Mouse (Mus musculus) kidney, embryonic 15.5 days (tissue): ENCODE measurements around the gene Prdm4. TPM values are rescaled to one million over a fixed set of nuclear protein-coding genes. Genes with fewer than 3 reads are reported as not detected.

Experiments
- ATAC-seq: fragments of 200-750 bp; cut with Nextera tagmentation; replicated peaks from 2 replicates; pipeline ENCODE4 v1.8.0; 2017; ENCODE audit warnings: moderate TSS enrichment; ENCODE audit not compliant: low FRiP score
- H3K27ac ChIP-seq: fragments of 300-500 bp; sonication (generic); 2 replicates; pipeline ENCODE4 v1.5.1; 2015; ENCODE audit warnings: mild to moderate bottlenecking, inconsistent platforms
- H3K27me3 ChIP-seq: fragments of 300-500 bp; sonication (generic); 2 replicates; pipeline ENCODE4 v1.6.1; 2015; ENCODE audit warnings: inconsistent platforms
- H3K36me3 ChIP-seq: fragments of 300-500 bp; sonication (generic); 2 replicates; pipeline ENCODE4 v1.6.1; 2015; ENCODE audit warnings: inconsistent platforms
- H3K4me1 ChIP-seq: fragments of 300-500 bp; sonication (generic); 2 replicates; pipeline ENCODE4 v1.6.1; 2015; ENCODE audit warnings: inconsistent platforms
- H3K4me2 ChIP-seq: fragments of 300-500 bp; sonication (generic); 2 replicates; pipeline ENCODE4 v1.6.1; 2015; ENCODE audit warnings: moderate library complexity, mild to moderate bottlenecking, inconsistent platforms
- H3K4me3 ChIP-seq: fragments of 300-500 bp; sonication (generic); replicated peaks from 2 replicates; pipeline ENCODE4 v1.5.1; 2015; ENCODE audit warnings: mild to moderate bottlenecking, inconsistent platforms
- H3K9ac ChIP-seq: fragments of 300-500 bp; sonication (generic); 2 replicates; pipeline ENCODE4 v1.6.1; 2015; ENCODE audit warnings: mild to moderate bottlenecking, inconsistent platforms
- H3K9me3 ChIP-seq: fragments of 300-500 bp; sonication (generic); replicated peaks from 2 replicates; pipeline ENCODE4 v1.6.1; 2016; ENCODE audit warnings: inconsistent platforms
- WGBS: fragments of 180-500 bp; shearing (Covaris S2); methylation state at CpG from one replicate; pipeline ENCODE4 v1.1.7; 2015; ENCODE audit warnings: mixed read lengths; 5-methylcytosine and 5-hydroxymethylcytosine counted together
- polyA plus RNA-seq: library from polyadenylated mRNA; unstranded; fragments of >200 nt; fragmentation: Nextera tagmentation; extraction: Ambion mirVana; gene quantifications from 2 replicates; pipeline ENCODE4 v1.2.1, GENCODE M21; 2015

The Prdm4 gene
- polyA plus RNA-seq = 15.7 and 18.3 TPM in 2 replicates

DNA sequence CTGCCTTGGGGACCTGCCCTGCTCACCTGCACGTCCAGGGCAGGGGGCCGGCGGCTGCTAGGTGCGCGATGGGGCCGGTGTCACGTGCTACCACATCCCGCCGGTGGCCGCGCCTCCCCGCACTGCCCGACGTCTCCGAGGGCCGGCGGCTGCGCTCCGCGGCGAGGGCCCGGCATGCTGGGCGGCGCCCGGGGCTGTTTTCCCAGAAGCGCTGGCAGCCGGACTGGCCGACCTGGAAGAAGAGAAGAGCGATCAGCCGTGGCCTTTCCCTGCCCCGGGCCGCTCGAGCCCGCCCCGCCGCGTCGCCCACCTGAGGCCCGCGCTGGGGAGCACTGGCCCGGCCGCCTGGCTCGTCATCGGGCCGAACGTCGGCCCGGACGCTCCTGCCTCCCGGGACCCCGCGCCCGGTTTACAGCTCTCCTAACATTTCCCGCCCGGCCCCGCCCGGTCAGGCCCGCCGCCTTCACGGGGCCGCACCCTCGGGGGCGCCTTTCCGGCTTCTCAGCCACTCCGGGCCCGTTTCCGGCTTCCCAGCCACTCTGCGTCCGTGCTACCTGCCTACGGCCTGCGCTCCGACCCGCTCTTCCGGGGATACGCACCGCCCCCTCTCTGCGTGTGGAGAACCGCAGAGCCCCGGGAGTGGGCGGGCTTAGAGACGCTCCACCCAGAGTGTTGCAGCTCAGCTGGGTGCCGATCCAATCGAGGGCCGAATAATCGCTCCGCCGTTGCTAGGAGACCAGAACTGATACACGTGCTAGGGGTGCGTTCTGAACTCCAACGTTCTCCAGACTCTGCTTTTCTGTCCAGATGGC lies at the start of gene Prdm4:
Gene Prdm4, minus strand, starts transcription at position 645 of the 812 bp plus-strand sequence.
- WGBS = under 1% methylated on average over 79 of the region's 90 CpGs

DNA sequence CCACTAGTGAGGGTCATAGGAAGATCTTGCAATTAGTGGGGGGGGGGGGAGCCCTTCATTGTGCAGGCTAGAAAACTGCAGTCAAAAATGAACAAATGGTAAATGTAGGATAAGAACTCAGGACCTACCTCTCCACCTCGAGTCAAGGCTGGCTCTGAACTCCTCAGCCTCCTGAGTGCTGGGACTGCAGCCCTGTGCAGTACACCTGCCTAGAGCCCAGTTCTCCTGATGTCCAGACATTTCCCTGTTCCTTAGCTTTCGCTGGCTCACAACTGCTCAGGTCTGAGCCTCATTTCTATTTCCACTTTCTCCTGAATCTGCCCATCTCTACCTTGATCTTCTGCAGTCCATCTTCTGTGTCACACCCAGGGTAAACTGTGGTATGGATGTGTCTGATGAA lies 49.5 kb upstream of the Prdm4 start:
- ATAC-seq = no peak
- Histone ChIP-seq H3K9me3 (no peaks in the 10 kb centered on the region), H3K9ac (no peak overlapping the region), H3K36me3 (no peaks in the 10 kb centered on the region), H3K4me2 (no peak overlapping the region), H3K27ac (no peak overlapping the region), H3K4me1 (0 out of 2 replicates have a peak, but pooled peaks cover 2% of the 10 kb centered on the region), H3K27me3 (0 out of 2 replicates have a peak, but pooled peaks cover 2% of the 10 kb centered on the region), H3K4me3 (no peak overlapping the region)
- 69% methylated on average over 2 of the region's 2 CpGs for WGBS

More for the DNA sequence above, at the start of gene Prdm4:
- Histone ChIP-seq H3K4me1 (peaks cover 14% of the 10 kb centered on the region), H3K4me2 (peak within 1 kb of the TSS; percentile 71), H3K36me3 (peaks cover 27% of the 10 kb centered on the region), H3K9me3 (no peaks in the 10 kb centered on the region), H3K9ac (peak within 1 kb of the TSS; percentile 81), H3K4me3 (peak within 1 kb of the TSS; percentile 79), H3K27me3 (peaks cover 9% of the 10 kb centered on the region; the same call in 1 of the 2 replicates), H3K27ac (peak within 1 kb of the TSS; percentile 81)
- peak; percentile 99 for ATAC-seq

DNA sequence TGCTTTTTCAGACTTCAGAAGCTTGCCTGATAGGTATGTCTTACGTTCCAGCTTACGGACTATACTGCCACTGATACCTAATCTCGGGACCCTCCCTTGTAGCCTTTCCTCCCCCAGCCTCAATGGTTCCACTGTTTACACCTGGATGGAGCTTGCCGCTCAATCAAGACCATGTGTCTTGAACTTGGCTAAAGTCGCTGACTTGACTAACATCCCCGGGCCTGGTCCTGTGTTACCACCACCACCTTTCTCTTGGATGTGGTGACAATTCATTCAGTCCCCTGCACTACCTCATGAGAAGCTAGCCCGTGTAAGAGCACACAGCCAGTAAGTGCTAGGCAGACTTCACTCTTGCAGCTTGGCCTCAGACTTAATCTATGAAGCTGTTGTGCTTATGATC lies 47.4 kb upstream of the Prdm4 start:
- ATAC-seq = no peak
- 0 out of 2 replicates have a peak, but pooled peaks cover 2% of the 10 kb centered on the region for H3K4me1 ChIP-seq
- H3K9ac ChIP-seq = no peak overlapping the region
- H3K4me3 ChIP-seq = no peak overlapping the region
- H3K36me3 ChIP-seq = no peaks in the 10 kb centered on the region
- H3K27me3 ChIP-seq = 0 out of 2 replicates have a peak, but pooled peaks cover 2% of the 10 kb centered on the region
- WGBS = 88% methylated on average over 7 of the region's 7 CpGs
- H3K9me3 ChIP-seq = no peaks in the 10 kb centered on the region
- no peak overlapping the region for H3K4me2 ChIP-seq
- no peak overlapping the region for H3K27ac ChIP-seq

GRCm38 (mm10) chr10:85962897-85963296 lies 46.0 kb upstream of the Prdm4 start:
- no peak overlapping the region for H3K27ac ChIP-seq
- H3K4me3 ChIP-seq = no peak overlapping the region
- no peak overlapping the region for H3K4me2 ChIP-seq
- no peaks in the 10 kb centered on the region for H3K4me1 ChIP-seq
- ATAC-seq = no peak
- no peaks in the 10 kb centered on the region for H3K27me3 ChIP-seq
- H3K36me3 ChIP-seq = no peaks in the 10 kb centered on the region
- H3K9ac ChIP-seq = no peak overlapping the region
- no peaks in the 10 kb centered on the region for H3K9me3 ChIP-seq
- WGBS = 67% methylated on average over 9 of the region's 9 CpGs

DNA sequence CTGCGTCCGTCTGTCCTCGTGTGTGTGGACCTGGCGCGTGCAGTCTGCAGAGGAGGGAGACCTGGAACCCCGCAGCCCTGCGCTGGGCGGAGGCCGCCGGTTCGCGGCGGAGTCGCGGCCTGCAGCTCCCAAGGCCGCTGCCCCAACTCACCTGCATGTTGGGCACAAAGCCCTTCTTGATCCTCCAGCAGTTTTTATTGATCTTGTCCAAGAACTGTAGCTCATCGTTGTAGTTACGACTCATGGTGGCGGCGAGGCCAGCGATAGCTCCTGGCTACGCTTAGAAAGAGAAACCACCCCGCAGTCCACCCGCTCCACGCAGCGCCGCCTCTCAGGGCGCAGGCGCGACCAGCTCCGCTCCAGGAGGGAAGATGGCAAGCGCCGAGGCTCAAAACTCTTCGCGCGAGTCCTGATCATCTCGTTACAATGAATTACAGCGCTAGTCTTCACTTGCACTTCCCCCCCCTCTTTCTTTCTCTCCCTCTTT lies 40.6 kb upstream of the Prdm4 start, which contains the start of gene Rtcb:
Gene Rtcb, minus strand, starts transcription at position 360 of the 487 bp plus-strand sequence.
- WGBS = under 1% methylated on average over 38 of the region's 38 CpGs

DNA sequence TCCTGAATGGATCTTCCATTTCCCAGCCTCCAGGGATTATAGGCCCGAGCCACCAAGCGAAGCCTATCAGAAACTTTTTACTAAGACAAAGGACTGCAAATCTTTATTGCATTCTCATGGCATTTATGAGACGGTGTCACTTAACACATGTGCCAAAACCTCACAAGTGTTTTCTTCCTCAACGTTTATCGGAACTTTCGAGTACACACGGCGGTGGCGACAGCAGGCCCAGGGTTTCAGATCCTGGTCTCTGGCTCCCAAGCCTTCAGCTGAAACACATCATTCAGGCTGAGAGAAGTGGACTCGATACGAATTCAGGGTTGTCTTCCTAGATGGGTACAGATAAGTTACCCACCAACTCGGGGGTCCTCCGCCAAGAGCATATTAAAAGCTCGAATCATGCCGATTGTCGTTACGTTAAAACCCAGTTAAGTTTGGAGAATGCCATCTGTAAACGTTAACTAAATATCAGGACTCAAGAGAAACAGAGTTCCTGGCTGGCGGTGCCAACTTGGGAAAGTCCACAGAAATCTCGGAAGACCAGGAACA lies 40.0 kb upstream of the Prdm4 start:
- WGBS = 3% methylated on average over 20 of the region's 20 CpGs
- no peak for ATAC-seq
- H3K4me3 ChIP-seq = peak overlapping the region; percentile 98

More for the DNA sequence above, 40.6 kb upstream of the Prdm4 start, which contains the start of gene Rtcb:
- Histone ChIP-seq H3K4me1 (peaks cover 7% of the 10 kb centered on the region), H3K27ac (peak within 1 kb of the TSS; percentile 80), H3K4me2 (peak within 1 kb of the TSS; percentile 80), H3K36me3 (peaks cover 28% of the 10 kb centered on the region), H3K27me3 (no peaks in the 10 kb centered on the region), H3K9me3 (no peaks in the 10 kb centered on the region), H3K9ac (peak within 1 kb of the TSS; percentile 96), H3K4me3 (peak within 1 kb of the TSS; percentile 98)
- peak; percentile 92 for ATAC-seq

DNA sequence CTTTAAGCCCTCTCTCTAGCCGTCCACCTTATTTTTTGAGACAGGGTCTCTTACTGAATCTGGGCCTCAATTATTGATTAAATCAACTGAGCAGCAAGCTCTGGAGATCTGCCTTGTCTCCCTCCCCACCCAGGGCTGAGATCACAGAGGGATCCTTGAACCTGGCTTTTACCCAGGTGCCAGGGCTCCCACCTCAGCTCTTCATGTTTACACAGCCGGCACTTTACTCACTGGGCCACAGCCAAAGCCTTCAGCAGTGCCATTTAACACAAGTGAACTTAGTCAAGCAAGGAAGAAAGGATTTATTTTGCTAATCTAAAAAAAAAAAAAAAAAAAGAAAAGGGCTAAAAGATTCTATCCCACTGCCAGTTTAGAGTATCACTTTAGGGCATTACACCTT lies 37.5 kb upstream of the Prdm4 start:
- H3K4me2 ChIP-seq = no peak overlapping the region
- H3K27ac ChIP-seq = no peak overlapping the region
- no peak for ATAC-seq
- no peaks in the 10 kb centered on the region for H3K9me3 ChIP-seq
- H3K27me3 ChIP-seq = no peaks in the 10 kb centered on the region
- no peak overlapping the region for H3K9ac ChIP-seq
- H3K4me1 ChIP-seq = peaks cover 7% of the 10 kb centered on the region
- H3K4me3 ChIP-seq = no peak overlapping the region
- H3K36me3 ChIP-seq = peaks cover 58% of the 10 kb centered on the region
- WGBS = 81% methylated on average over 2 of the region's 2 CpGs

More for the DNA sequence above, 40.0 kb upstream of the Prdm4 start:
- peaks cover 33% of the 10 kb centered on the region for H3K36me3 ChIP-seq
- peak overlapping the region; percentile 96 for H3K9ac ChIP-seq
- no peaks in the 10 kb centered on the region for H3K27me3 ChIP-seq
- H3K4me1 ChIP-seq = peaks cover 7% of the 10 kb centered on the region
- H3K4me2 ChIP-seq = peak overlapping the region; percentile 80
- peak overlapping the region; percentile 80 for H3K27ac ChIP-seq
- H3K9me3 ChIP-seq = no peaks in the 10 kb centered on the region

- Histone ChIP-seq H3K4me3 (no peak overlapping the region), H3K36me3 (peaks cover 68% of the 10 kb centered on the region), H3K27me3 (no peaks in the 10 kb centered on the region), H3K9ac (no peak overlapping the region), H3K4me2 (no peak overlapping the region), H3K27ac (no peak overlapping the region), H3K4me1 (peaks cover 7% of the 10 kb centered on the region), H3K9me3 (no peaks in the 10 kb centered on the region)
- WGBS = 64% methylated on average over 3 of the region's 3 CpGs
- ATAC-seq = no peak
Measured at GRCm38 (mm10) chr10:85953401-85953800, 36.5 kb upstream of the Prdm4 start.

DNA sequence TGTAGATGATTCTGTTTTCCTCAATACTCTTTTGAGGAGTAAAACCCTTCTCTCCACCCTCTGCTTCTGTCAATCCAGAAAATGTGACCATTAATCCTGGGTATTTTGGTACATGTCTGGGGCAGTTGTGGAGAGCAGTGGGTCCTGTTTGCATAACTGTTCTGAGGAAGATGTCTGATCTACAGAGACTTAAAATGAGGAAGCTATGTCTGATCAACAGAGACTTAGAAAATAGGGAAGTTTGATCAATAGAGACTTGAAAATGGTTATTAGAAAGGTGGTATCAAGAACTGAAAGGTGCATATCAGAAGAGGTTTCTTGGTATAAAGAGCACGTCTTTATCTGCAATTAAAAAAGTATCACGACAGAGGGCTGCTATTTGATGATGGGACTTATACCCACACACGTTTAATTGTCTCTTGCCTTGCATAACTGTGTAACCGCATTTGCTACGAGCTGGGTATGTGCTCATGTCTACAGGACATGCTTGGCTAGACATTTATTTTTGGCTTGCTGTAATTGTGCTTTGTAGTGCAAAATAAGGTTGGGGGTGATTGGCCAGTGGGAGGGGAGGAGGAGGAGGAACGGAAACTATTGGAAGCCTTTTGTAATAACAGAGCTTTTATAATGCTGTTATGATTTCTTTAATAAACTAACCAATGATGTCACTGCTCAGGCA lies 35.0 kb upstream of the Prdm4 start:
- no peak overlapping the region for H3K4me3 ChIP-seq
- peaks cover 82% of the 10 kb centered on the region for H3K36me3 ChIP-seq
- H3K4me2 ChIP-seq = no peak overlapping the region
- no peak for ATAC-seq
- no peaks in the 10 kb centered on the region for H3K27me3 ChIP-seq
- no peaks in the 10 kb centered on the region for H3K9me3 ChIP-seq
- no peak overlapping the region for H3K9ac ChIP-seq
- peaks cover 7% of the 10 kb centered on the region for H3K4me1 ChIP-seq
- WGBS = 84% methylated on average over 6 of the region's 6 CpGs
- H3K27ac ChIP-seq = no peak overlapping the region

GRCm38 (mm10) chr10:85948483-85949196 lies 31.7 kb upstream of the Prdm4 start:
- Histone ChIP-seq H3K27ac (no peak overlapping the region), H3K27me3 (no peaks in the 10 kb centered on the region), H3K9me3 (no peaks in the 10 kb centered on the region), H3K4me2 (no peak overlapping the region), H3K36me3 (peaks cover 96% of the 10 kb centered on the region), H3K4me1 (no peaks in the 10 kb centered on the region), H3K9ac (no peak overlapping the region), H3K4me3 (no peak overlapping the region)
- ATAC-seq = no peak
- WGBS = 96% methylated on average over 8 of the region's 8 CpGs

DNA sequence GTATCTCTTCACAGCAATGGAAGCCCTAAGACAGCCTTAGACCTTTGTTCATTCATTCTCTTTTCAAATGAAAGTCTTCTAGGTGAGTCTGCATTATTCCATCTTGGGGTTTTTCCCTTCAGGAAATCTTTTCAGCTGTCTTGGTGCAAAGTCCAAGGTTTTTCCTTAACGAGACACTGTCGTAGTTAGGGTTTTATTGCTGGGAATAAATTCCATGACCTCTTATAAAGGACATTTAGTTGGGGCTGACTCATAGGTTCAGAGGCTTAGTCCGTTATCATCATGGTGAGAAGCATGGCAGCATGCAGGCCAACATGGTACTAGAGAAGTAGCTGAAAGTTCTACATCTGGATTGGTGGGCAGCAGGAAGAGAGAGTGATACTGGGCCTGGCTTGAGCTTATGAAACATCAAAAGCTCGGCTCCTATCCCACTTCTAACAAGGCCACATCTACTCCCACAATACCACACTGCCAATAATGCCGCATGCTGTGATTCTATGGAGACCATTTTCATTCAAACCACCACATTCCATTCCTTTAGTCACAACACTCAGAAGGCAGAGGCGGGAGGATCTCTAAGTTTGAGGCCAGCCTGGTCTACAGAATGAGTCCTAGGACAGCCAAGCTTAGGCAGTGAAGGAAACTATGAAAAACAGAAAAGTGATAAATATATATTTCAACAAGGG lies 19.5 kb upstream of the Prdm4 start:
- Histone ChIP-seq H3K27me3 (no peaks in the 10 kb centered on the region), H3K4me2 (no peak overlapping the region), H3K27ac (no peak overlapping the region), H3K4me1 (no peaks in the 10 kb centered on the region), H3K9ac (no peak overlapping the region), H3K4me3 (no peak overlapping the region), H3K9me3 (no peaks in the 10 kb centered on the region), H3K36me3 (peaks cover 62% of the 10 kb centered on the region)
- no peak for ATAC-seq
- 94% methylated on average over 6 of the region's 6 CpGs for WGBS
